15 mouse cellular contexts compared by ENCODE assay signal in genomic region chr4:125556405-125557308, GRCm38 (mm10).
DNase-seq lines count a peak whose midpoint lies in the region; ATAC-seq lines count a peak whose summit lies in the region.
"Had no signal": no experiment of that assay in that cellular context is flagged by ENCODE, and none has a peak within 500 bp of the region (broad histone marks: within the 10 kb centered on the region; RNA-seq: fewer than 3 reads in every experiment).

No protein-coding gene starts in this region.

- WGBS in hindbrain, embryonic 16.5 days: 67% methylated on average over 14 of the region's 14 CpGs
- 82% methylated on average over 14 of the region's 14 CpGs for WGBS in hindbrain, embryonic 11.5 days

- no peaks in the 10 kb centered on the region for H3K36me3 ChIP-seq in hindbrain, embryonic 16.5 days (ENCODE audit: control insufficient read depth, insufficient read depth, low read length)
- H3K36me3 ChIP-seq in hindbrain, embryonic 11.5 days (ENCODE audit: control insufficient read depth, insufficient read depth, low read length): no peaks in the 10 kb centered on the region
- H3K36me3 ChIP-seq: forebrain, embryonic 15.5 days; hindbrain, embryonic 13.5 days; limb, embryonic 10.5 days; liver, embryonic 15.5 days had no signal

- H3K27ac ChIP-seq in hindbrain, embryonic 16.5 days (ENCODE audit: low read depth, low read length): no peak overlapping the region
- no peak overlapping the region for H3K27ac ChIP-seq in hindbrain, embryonic 11.5 days (ENCODE audit: low read depth, low read length)
- H3K27ac ChIP-seq: forebrain, embryonic 15.5 days; hindbrain, embryonic 13.5 days; limb, embryonic 10.5 days; liver, embryonic 15.5 days had no signal

- H3K27me3 ChIP-seq in hindbrain, embryonic 16.5 days (replicated peaks; ENCODE audit: control insufficient read depth, insufficient read depth, low read length): no peaks in the 10 kb centered on the region
- H3K27me3 ChIP-seq in hindbrain, embryonic 11.5 days (ENCODE audit: control insufficient read depth, insufficient read depth, low read length): no peaks in the 10 kb centered on the region
- H3K27me3 ChIP-seq: forebrain, embryonic 15.5 days; liver, embryonic 15.5 days had no signal

- no peak overlapping the region for H3K4me2 ChIP-seq in hindbrain, embryonic 16.5 days (ENCODE audit: low read length)
- H3K4me2 ChIP-seq in hindbrain, embryonic 11.5 days (replicated peaks; ENCODE audit: low read depth, low read length): no peak overlapping the region
- H3K4me2 ChIP-seq: forebrain, embryonic 15.5 days; heart, embryonic 11.5 days; hindbrain, embryonic 13.5 days; liver, embryonic 15.5 days had no signal

- peak; percentile 24 for DNase-seq in adrenal gland, adult 2 months
- DNase-seq in adrenal gland, adult 18-20 months (ENCODE audit: low spot score in 2 of 2): no peak
- DNase-seq in hindbrain, embryonic 11.5 days (ENCODE audit: low spot score): no peak
- DNase-seq in retina, postnatal 1 day: peak; percentile 20
- no peak for DNase-seq in retina, embryonic 14.5 days (ENCODE audit: low spot score)
- DNase-seq in lung, adult 18-20 months: no peak
- DNase-seq: layer of hippocampus, adult 9-11 months; right cerebral cortex, postnatal 4 days had no signal

- no peak overlapping the region for H3K9ac ChIP-seq in hindbrain, embryonic 16.5 days (ENCODE audit: low read depth, low read length)
- no peak overlapping the region for H3K9ac ChIP-seq in hindbrain, embryonic 11.5 days (ENCODE audit: low read depth, low read length)
- H3K9ac ChIP-seq: forebrain, embryonic 15.5 days; hindbrain, embryonic 13.5 days; liver, embryonic 15.5 days had no signal

- H3K4me3 ChIP-seq in hindbrain, embryonic 16.5 days (ENCODE audit: low read length): no peak overlapping the region
- H3K4me3 ChIP-seq in hindbrain, embryonic 11.5 days (ENCODE audit: low read depth, low read length): no peak overlapping the region
- H3K4me3 ChIP-seq: forebrain, embryonic 15.5 days; hindbrain, embryonic 13.5 days; limb, embryonic 10.5 days; liver, embryonic 15.5 days had no signal

- peaks cover 29% of the 10 kb centered on the region for H3K4me1 ChIP-seq in hindbrain, embryonic 16.5 days (ENCODE audit: control insufficient read depth, insufficient read depth, low read depth, low read length)
- H3K4me1 ChIP-seq in hindbrain, embryonic 11.5 days (replicated peaks; ENCODE audit: control insufficient read depth, insufficient read depth, low read length): no peaks in the 10 kb centered on the region
- H3K4me1 ChIP-seq: liver, embryonic 15.5 days had no signal

- ATAC-seq in hindbrain, embryonic 16.5 days: peak; percentile 31; the same call in 1 of the 2 replicates
- no peak for ATAC-seq in hindbrain, embryonic 11.5 days (ENCODE audit: low FRiP score)
- ATAC-seq in granulocyte monocyte progenitor cell, adult 5-6 weeks (replicated peaks; ENCODE audit: poor library complexity, severe bottlenecking): no peak
- ATAC-seq: forebrain, embryonic 15.5 days had no signal

- no peaks in the 10 kb centered on the region for H3K9me3 ChIP-seq in hindbrain, embryonic 16.5 days (ENCODE audit: control insufficient read depth, low read length)
- H3K9me3 ChIP-seq in hindbrain, embryonic 11.5 days (ENCODE audit: control insufficient read depth, low read length): no peaks in the 10 kb centered on the region
- H3K9me3 ChIP-seq: forebrain, embryonic 15.5 days; hindbrain, embryonic 13.5 days; limb, embryonic 10.5 days; liver, embryonic 15.5 days had no signal

Comparison
In these comparisons a context has a peak if more than half of its experiments do, and no peak if none do; other contexts are left out.
1. DNase-seq: peak in adrenal gland, adult 2 months (single experiment) and retina, postnatal 1 day (single experiment); none in adrenal gland, adult 18-20 months (0 of 2), hindbrain, embryonic 11.5 days (single experiment), retina, embryonic 14.5 days (single experiment) and lung, adult 18-20 months (0 of 2).